Mouse (Mus musculus) ES-E14 (cell line): ENCODE measurements at regions not wholly inside any gene's neighbourhood (a gene's known extent, or its start where the extent isn't known, plus 50 kb on each side); places are given as distances from the start of the nearest gene placed in this dataset.

Experiments used
- HCFC1 ChIP-seq: IDR thresholded peaks from 2 replicates; pipeline ENCODE4 v1.6.1; 2012; ENCODE audit warnings: low read length, inconsistent platforms, borderline replicate concordance; ENCODE audit not compliant: insufficient read depth
- MAFK ChIP-seq: IDR thresholded peaks from 2 replicates; pipeline ENCODE4 v1.6.1; 2014; ENCODE audit warnings: mild to moderate bottlenecking, low read depth, low read length, inconsistent platforms; ENCODE audit not compliant: insufficient read depth
- ZC3H11A ChIP-seq: IDR thresholded peaks from 2 replicates; pipeline ENCODE4 v1.6.1; 2012; ENCODE audit warnings: low read depth, mild to moderate bottlenecking, inconsistent platforms, low read length, borderline replicate concordance

- TF ChIP-seq MAFK (no peak), HCFC1 (no peak), ZC3H11A (no peak)
Observed at GRCm38 (mm10) chr8:67231921-67232701, 291.5 kb upstream of the Nat3 start.
